Mouse (Mus musculus): ENCODE results near the gene Cdr2l.

- TF ChIP-seq CTCF (IDR thresholded peaks at IDR 0.05; ENCODE audit: low read depth, low read length) (no peak; the same call in 1 of the 2 replicates), POLR2A (IDR thresholded peaks at IDR 0.05; ENCODE audit: extremely low read depth, insufficient read depth, low read length) (no peak)
These were observed 22.0 kb upstream of the Cdr2l start for GRCm38 (mm10) chr11:115359726-115360125.
